Mouse (Mus musculus): ENCODE data around the gene Lipe. TPM values are rescaled to one million over a fixed set of nuclear protein-coding genes. Genes with fewer than 3 reads are reported as not detected.
"Not testable (repeated sequence)": the region's sequence is repeated elsewhere in the genome, so short reads cannot be mapped to it uniquely, and the experiment has no call there.

Gene Lipe
- polyA plus RNA-seq, 1 experiment from 2014 or later: 21.4 TPM

DNA sequence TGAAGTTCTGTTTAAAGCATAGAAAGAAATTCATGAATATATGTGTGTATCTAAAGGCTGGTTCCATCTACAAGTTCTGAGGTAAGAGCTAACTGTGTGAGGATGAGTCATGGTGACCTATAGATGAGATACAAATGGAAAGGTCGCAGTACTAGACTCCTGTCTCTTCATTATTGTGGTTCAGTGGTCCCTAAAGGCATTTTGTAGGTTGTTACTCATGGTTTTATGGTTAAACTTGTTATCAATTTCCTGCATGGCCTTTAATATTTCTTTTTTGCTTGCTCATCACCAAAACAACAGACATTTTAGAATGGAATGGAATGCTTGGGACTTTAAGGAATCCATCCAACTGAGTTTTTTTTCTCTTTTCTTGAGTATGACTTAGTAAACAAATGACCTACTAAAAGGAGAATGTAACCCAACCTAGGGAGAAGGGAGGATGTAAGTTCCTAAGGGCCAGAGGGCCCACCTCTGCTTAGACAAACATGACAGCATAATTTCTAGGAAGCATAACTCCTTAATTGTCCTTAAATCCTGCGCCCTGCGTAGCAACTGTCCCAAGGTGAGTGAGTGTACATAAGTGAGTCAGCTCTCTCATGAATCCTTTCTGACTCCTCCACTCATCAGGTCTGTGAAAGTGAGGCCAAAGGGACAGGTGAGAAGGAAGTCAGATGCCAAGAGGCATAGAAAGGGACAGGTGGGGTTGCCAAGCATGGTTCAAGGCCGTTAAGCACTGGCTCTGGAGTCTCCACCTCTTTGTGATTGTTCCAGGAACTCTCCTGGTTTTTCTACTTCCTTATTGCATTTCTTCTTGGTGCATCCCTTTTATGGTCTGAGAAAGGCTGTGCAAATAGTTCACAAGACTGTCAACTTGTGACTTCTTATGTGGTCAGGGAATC, 31.6 kb upstream of the Lipe start:
- Histone ChIP-seq H3K4me1 (ENCODE audit: insufficient read depth, low read depth, low read length) (peaks cover 12% of the 10 kb centered on the region; the same call in 1 of the 2 replicates), H3K4me2 (replicated peaks; ENCODE audit: low read depth, low read length) (no peak overlapping the region), H3K9me3 (ENCODE audit: low read length) (no peaks in the 10 kb centered on the region), H3K27me3 (replicated peaks; ENCODE audit: insufficient read depth, low read length) (no peaks in the 10 kb centered on the region), H3K4me3 (ENCODE audit: low read depth, low read length) (no peak overlapping the region), H3K27ac (ENCODE audit: low read length) (peak overlapping the region; percentile 34; the same call in 1 of the 2 replicates), H3K9ac (replicated peaks; ENCODE audit: low read depth) (no peak overlapping the region), H3K36me3 (ENCODE audit: insufficient read depth, low read length) (no peaks in the 10 kb centered on the region)
- TF ChIP-seq CTCF (IDR thresholded peaks at IDR 0.05): no peak
- peak; percentile 85 for TF ChIP-seq EP300 (IDR thresholded peaks at IDR 0.05)
- peak; percentile 72 for DNase-seq (ENCODE audit: low spot score)
- peak; percentile 63 for ATAC-seq
- WGBS: 62% methylated on average over 4 of the region's 4 CpGs

DNA sequence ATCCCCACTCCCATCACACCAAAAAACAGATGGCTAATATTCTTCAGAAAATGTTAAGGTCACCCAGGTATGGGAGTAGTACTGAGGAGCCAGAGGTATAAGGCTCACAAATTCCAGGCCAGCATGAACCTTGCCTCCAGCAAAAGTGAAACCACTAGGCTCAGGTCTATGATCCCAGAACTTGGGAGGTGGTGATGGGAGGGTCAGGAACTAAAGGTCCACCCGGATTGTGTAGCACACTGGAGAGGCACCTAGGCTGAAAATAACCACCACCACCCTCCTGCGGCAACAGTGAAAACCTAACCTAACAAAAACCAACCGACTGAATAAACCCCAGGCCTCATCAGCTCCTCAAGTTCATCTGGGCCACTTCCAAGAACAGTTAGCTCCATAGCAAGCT, 29.8 kb upstream of the Lipe start:
- ATAC-seq (no peak), DNase-seq (ENCODE audit: low spot score) (no peak)
- H3K4me3 ChIP-seq (ENCODE audit: low read depth, low read length): no peak overlapping the region
- no peaks in the 10 kb centered on the region for H3K36me3 ChIP-seq (ENCODE audit: insufficient read depth, low read length)
- no peak overlapping the region for H3K9ac ChIP-seq (replicated peaks; ENCODE audit: low read depth)
- no peaks in the 10 kb centered on the region for H3K27me3 ChIP-seq (replicated peaks; ENCODE audit: insufficient read depth, low read length)
- TF ChIP-seq EP300 (IDR thresholded peaks at IDR 0.05) (no peak), CTCF (IDR thresholded peaks at IDR 0.05) (no peak)
- no peaks in the 10 kb centered on the region; the same call in 1 of the 2 replicates for H3K4me1 ChIP-seq (ENCODE audit: insufficient read depth, low read depth, low read length)
- H3K27ac ChIP-seq (ENCODE audit: low read length): no peak overlapping the region
- WGBS: 79% methylated on average over 3 of the region's 3 CpGs
- H3K9me3 ChIP-seq (ENCODE audit: low read length): no peaks in the 10 kb centered on the region
- no peak overlapping the region for H3K4me2 ChIP-seq (replicated peaks; ENCODE audit: low read depth, low read length)

DNA sequence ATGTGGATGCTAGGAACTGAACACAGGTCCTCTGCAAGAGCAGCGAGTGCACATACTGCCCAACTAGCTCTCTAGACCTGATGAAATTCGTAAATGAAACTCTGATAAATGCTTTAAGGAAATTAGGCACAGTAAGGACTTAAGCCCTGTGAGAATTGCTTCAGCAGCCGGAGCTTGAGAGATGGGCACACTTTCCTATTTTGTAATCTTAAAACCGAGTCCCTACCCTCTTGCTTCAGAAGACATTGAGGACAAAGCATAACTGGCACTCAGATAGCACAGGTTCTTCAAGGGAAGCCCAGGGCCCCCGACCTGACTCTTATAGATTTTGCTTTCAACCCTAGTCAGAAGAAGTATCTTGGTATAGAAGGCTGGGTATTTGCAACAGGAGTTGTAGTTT, 28.6 kb upstream of the Lipe start:
- no peaks in the 10 kb centered on the region for H3K27me3 ChIP-seq (replicated peaks; ENCODE audit: insufficient read depth, low read length)
- H3K36me3 ChIP-seq (ENCODE audit: insufficient read depth, low read length): no peaks in the 10 kb centered on the region
- ATAC-seq: no peak
- H3K9me3 ChIP-seq (ENCODE audit: low read length): no peaks in the 10 kb centered on the region
- DNase-seq (ENCODE audit: low spot score): no peak
- H3K27ac ChIP-seq (ENCODE audit: low read length): no peak overlapping the region
- H3K9ac ChIP-seq (replicated peaks; ENCODE audit: low read depth): no peak overlapping the region
- H3K4me2 ChIP-seq (replicated peaks; ENCODE audit: low read depth, low read length): no peak overlapping the region
- WGBS: 72% methylated on average over 5 of the region's 5 CpGs
- TF ChIP-seq EP300 (IDR thresholded peaks at IDR 0.05) (no peak), CTCF (IDR thresholded peaks at IDR 0.05) (no peak)
- no peak overlapping the region for H3K4me3 ChIP-seq (ENCODE audit: low read depth, low read length)
- H3K4me1 ChIP-seq (ENCODE audit: insufficient read depth, low read depth, low read length): no peaks in the 10 kb centered on the region

DNA sequence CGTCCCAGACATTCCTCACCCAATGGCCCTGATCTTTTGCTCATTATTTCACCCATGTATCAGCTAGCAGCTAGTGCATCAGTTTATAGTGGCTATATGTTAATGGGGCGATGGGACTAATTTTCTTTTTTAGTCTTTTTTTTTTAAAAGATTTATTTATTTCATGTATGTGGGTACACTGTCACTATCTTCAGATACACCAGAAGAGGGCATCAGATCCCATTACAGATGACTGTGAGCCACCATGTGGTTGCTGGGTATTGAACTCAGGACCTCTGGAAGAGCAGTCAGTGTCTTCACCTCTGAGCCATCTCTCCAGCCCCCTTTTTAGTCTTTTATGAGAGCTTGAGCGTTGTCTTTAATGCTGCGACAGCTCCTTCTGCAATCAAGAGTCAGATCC, 27.9 kb upstream of the Lipe start:
- peak; percentile 38 for TF ChIP-seq CTCF (IDR thresholded peaks at IDR 0.05)
- WGBS: 90% methylated on average over 4 of the region's 4 CpGs
- not testable (repeated sequence) for H3K36me3 ChIP-seq (ENCODE audit: insufficient read depth, low read length); ATAC-seq; H3K9ac ChIP-seq (replicated peaks; ENCODE audit: low read depth); H3K4me1 ChIP-seq (ENCODE audit: insufficient read depth, low read depth, low read length); H3K9me3 ChIP-seq (ENCODE audit: low read length); H3K27ac ChIP-seq (ENCODE audit: low read length); H3K4me2 ChIP-seq (replicated peaks; ENCODE audit: low read depth, low read length); H3K27me3 ChIP-seq (replicated peaks; ENCODE audit: insufficient read depth, low read length); DNase-seq (ENCODE audit: low spot score); H3K4me3 ChIP-seq (ENCODE audit: low read depth, low read length)

DNA sequence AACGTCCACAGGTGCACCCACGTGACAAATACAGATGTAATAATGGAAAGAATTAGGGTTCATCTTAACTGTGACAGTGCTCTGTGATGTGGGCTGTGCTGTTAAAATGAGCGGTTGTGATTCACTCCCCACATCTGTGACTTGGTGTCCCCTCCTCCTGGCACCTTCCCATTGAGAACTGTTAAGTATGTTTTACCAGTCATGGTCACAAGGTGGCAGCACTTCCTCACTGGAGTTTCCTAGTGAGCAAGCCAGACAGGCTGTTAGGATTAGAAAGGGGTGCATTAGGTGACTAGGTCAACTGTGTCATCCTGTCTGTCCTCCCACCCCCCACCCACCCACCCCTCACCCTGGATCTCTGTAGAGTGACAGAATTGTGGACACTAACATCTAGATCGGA, 25.9 kb upstream of the Lipe start:
- TF ChIP-seq CTCF (IDR thresholded peaks at IDR 0.05): peak; percentile 94
- no peak for TF ChIP-seq EP300 (IDR thresholded peaks at IDR 0.05)
- no peak overlapping the region for H3K4me3 ChIP-seq (ENCODE audit: low read depth, low read length)
- no peak overlapping the region for H3K27ac ChIP-seq (ENCODE audit: low read length)
- H3K27me3 ChIP-seq (replicated peaks; ENCODE audit: insufficient read depth, low read length): no peaks in the 10 kb centered on the region
- peak; percentile 61 for ATAC-seq
- DNase-seq (ENCODE audit: low spot score): peak; percentile 89
- H3K4me1 ChIP-seq (ENCODE audit: insufficient read depth, low read depth, low read length): no peaks in the 10 kb centered on the region
- no peaks in the 10 kb centered on the region for H3K9me3 ChIP-seq (ENCODE audit: low read length)
- 33% methylated on average over 4 of the region's 4 CpGs for WGBS
- no peak overlapping the region for H3K4me2 ChIP-seq (replicated peaks; ENCODE audit: low read depth, low read length)
- no peak overlapping the region for H3K9ac ChIP-seq (replicated peaks; ENCODE audit: low read depth)
- H3K36me3 ChIP-seq (ENCODE audit: insufficient read depth, low read length): no peaks in the 10 kb centered on the region

DNA sequence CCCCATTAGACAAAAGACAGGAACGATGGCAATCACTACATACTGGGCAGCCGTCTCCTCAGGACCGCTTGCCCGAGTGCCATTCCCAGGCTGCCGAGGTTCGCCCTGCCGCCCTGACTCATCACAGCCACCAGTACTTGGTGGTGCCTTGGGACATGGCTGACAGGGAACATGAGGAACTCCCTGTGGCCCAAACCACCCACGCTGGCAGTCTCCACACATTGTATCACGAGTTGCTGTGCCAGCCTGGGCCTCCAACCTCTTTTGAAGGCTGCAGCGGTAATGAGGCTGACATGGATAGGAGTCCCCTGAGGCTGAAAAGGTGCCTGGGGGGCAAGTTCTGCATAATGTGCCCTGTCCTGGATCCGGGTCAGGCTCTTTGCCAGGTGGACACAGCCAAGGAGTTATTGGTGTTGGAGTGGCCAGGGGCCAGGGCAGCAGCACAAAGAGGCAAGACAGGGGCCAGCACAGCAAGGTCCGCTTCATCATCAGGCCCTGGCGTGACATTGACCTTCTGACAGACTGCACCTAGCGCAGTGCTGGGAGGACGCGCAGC, 23.9 kb upstream of the Lipe start:
- Histone ChIP-seq H3K36me3 (ENCODE audit: insufficient read depth, low read length) (no peaks in the 10 kb centered on the region), H3K4me1 (ENCODE audit: insufficient read depth, low read depth, low read length) (no peaks in the 10 kb centered on the region), H3K4me2 (replicated peaks; ENCODE audit: low read depth, low read length) (no peak overlapping the region), H3K4me3 (ENCODE audit: low read depth, low read length) (no peak overlapping the region), H3K27ac (ENCODE audit: low read length) (no peak overlapping the region), H3K27me3 (replicated peaks; ENCODE audit: insufficient read depth, low read length) (no peaks in the 10 kb centered on the region), H3K9me3 (ENCODE audit: low read length) (no peaks in the 10 kb centered on the region), H3K9ac (replicated peaks; ENCODE audit: low read depth) (no peak overlapping the region)
- WGBS: 75% methylated on average over 16 of the region's 16 CpGs
- TF ChIP-seq CTCF (IDR thresholded peaks at IDR 0.05): no peak
- TF ChIP-seq EP300 (IDR thresholded peaks at IDR 0.05): no peak
- no peak for ATAC-seq
- DNase-seq (ENCODE audit: low spot score): no peak

All from lung, postnatal 0 days (tissue).